Mouse (Mus musculus) intestine, embryonic 14.5 days (tissue): ENCODE results near the gene Gtpbp4. TPM values are rescaled to one million over a fixed set of nuclear protein-coding genes. Genes with fewer than 3 reads are reported as not detected.
"Not testable (repeated sequence)": the region's sequence is repeated elsewhere in the genome, so short reads cannot be mapped to it uniquely, and the experiment has no call there.

Experiments
- ATAC-seq: fragments of 200-750 bp; cut with Nextera tagmentation; replicated peaks from 2 replicates; pipeline ENCODE4 v1.8.0; 2017; ENCODE audit warnings: low read depth, moderate number of reproducible peaks, moderate TSS enrichment, moderate library complexity; ENCODE audit not compliant: low FRiP score, low TSS enrichment
- DNase-seq: peaks from one replicate; pipeline ENCODE4 v3.0.0-alpha.2; 2018; ENCODE audit warnings: low spot score
- H3K27ac ChIP-seq: fragments of 300-500 bp; sonication (generic); 2 replicates; pipeline ENCODE4 v1.5.1; 2014; ENCODE audit warnings: low read depth, mild to moderate bottlenecking, control low read depth
- H3K27me3 ChIP-seq: fragments of 300-500 bp; sonication (generic); replicated peaks from 2 replicates; pipeline ENCODE4 v1.6.1; 2014; ENCODE audit warnings: low read length, control low read depth; ENCODE audit not compliant: control insufficient read depth, insufficient read depth
- H3K36me3 ChIP-seq: fragments of 300-500 bp; sonication (generic); 2 replicates; pipeline ENCODE4 v1.6.1; 2014; ENCODE audit warnings: low read length, control low read depth; ENCODE audit not compliant: control insufficient read depth, insufficient read depth
- H3K4me1 ChIP-seq: fragments of 300-500 bp; sonication (generic); replicated peaks from 2 replicates; pipeline ENCODE4 v1.6.1; 2014; ENCODE audit warnings: low read length, control low read depth, mixed read lengths; ENCODE audit not compliant: control insufficient read depth, insufficient read depth
- H3K4me2 ChIP-seq: fragments of 300-500 bp; sonication (generic); 2 replicates; pipeline ENCODE4 v1.6.1; 2014; ENCODE audit warnings: low read length
- H3K4me3 ChIP-seq: fragments of 300-500 bp; sonication (generic); 2 replicates; pipeline ENCODE4 v1.5.1; 2014; ENCODE audit warnings: low read depth, low read length, control low read depth, mixed read lengths
- H3K9ac ChIP-seq: fragments of 300-500 bp; sonication (generic); 2 replicates; pipeline ENCODE4 v1.6.1; 2014; ENCODE audit warnings: mild to moderate bottlenecking, low read length
- H3K9me3 ChIP-seq: fragments of 300-500 bp; sonication (generic); 2 replicates; pipeline ENCODE4 v1.6.1; 2016; ENCODE audit warnings: low read length, control low read depth; ENCODE audit not compliant: control insufficient read depth
- WGBS: fragments of 180-500 bp; shearing (Covaris S2); extraction: QIAGEN DNeasy Blood & Tissue Kit; methylation state at CpG from one replicate; pipeline ENCODE4 v1.1.7; 2014; 5-methylcytosine and 5-hydroxymethylcytosine counted together
- polyA plus RNA-seq: library from polyadenylated mRNA; unstranded; fragments of >200 nt; fragmentation: Nextera tagmentation; extraction: Ambion mirVana; gene quantifications from 2 replicates; pipeline ENCODE4 v1.2.1, GENCODE M21; 2014

Gene Gtpbp4
- polyA plus RNA-seq, 1 experiment from 2014 or later, result 88.4 TPM

GRCm38 (mm10) chr13:8997221-8997620 is 1.3 kb upstream of the Gtpbp4 start:
- not testable (repeated sequence) for H3K4me2 ChIP-seq, H3K27me3 ChIP-seq, H3K4me3 ChIP-seq, H3K9ac ChIP-seq, H3K4me1 ChIP-seq, H3K27ac ChIP-seq, H3K9me3 ChIP-seq, ATAC-seq, H3K36me3 ChIP-seq, DNase-seq
- WGBS, result 80% methylated on average over 5 of the region's 5 CpGs

GRCm38 (mm10) chr13:8995159-8995989 is 509 bp downstream of the Gtpbp4 start:
- ATAC-seq, result peak; percentile 76
- Histone ChIP-seq H3K36me3 (peaks cover 19% of the 10 kb centered on the region), H3K27ac (peak overlapping the region; percentile 67), H3K9ac (peak overlapping the region; percentile 89), H3K27me3 (no peaks in the 10 kb centered on the region), H3K4me2 (peak overlapping the region; percentile 95), H3K4me1 (peaks cover 6% of the 10 kb centered on the region), H3K9me3 (no peaks in the 10 kb centered on the region), H3K4me3 (peak overlapping the region; percentile 99)
- no peak for DNase-seq
- WGBS, result 3% methylated on average over 33 of the region's 33 CpGs

GRCm38 (mm10) chr13:8992231-8992630 is 3.7 kb downstream of the Gtpbp4 start:
- Histone ChIP-seq H3K36me3 (peaks cover 49% of the 10 kb centered on the region), H3K4me2 (no peak overlapping the region), H3K9ac (no peak overlapping the region), H3K4me1 (peaks cover 6% of the 10 kb centered on the region), H3K4me3 (no peak overlapping the region), H3K27ac (no peak overlapping the region), H3K27me3 (no peaks in the 10 kb centered on the region), H3K9me3 (no peaks in the 10 kb centered on the region)
- 91% methylated on average over 6 of the region's 6 CpGs for WGBS
- DNase-seq, result no peak
- ATAC-seq, result no peak

- H3K36me3 ChIP-seq, result peaks cover 86% of the 10 kb centered on the region
- no peak overlapping the region for H3K4me2 ChIP-seq
- H3K4me1 ChIP-seq, result no peaks in the 10 kb centered on the region
- ATAC-seq, result no peak
- no peak overlapping the region for H3K9ac ChIP-seq
- WGBS, result 97% methylated on average over 3 of the region's 3 CpGs
- no peak overlapping the region for H3K27ac ChIP-seq
- no peak overlapping the region for H3K4me3 ChIP-seq
- no peaks in the 10 kb centered on the region for H3K9me3 ChIP-seq
- H3K27me3 ChIP-seq, result no peaks in the 10 kb centered on the region
- no peak for DNase-seq
Observed at GRCm38 (mm10) chr13:8972972-8973371, 22.9 kb downstream of the Gtpbp4 start.

- peaks cover 83% of the 10 kb centered on the region for H3K36me3 ChIP-seq
Observed at GRCm38 (mm10) chr13:8972369-8972768, 23.5 kb downstream of the Gtpbp4 start.

GRCm38 (mm10) chr13:8967742-8968141 is 28.1 kb downstream of the Gtpbp4 start:
- H3K9me3 ChIP-seq, result no peaks in the 10 kb centered on the region
- H3K27ac ChIP-seq, result no peak overlapping the region
- H3K36me3 ChIP-seq, result peaks cover 37% of the 10 kb centered on the region
- 93% methylated on average over 8 of the region's 8 CpGs for WGBS
- H3K9ac ChIP-seq, result no peak overlapping the region
- H3K27me3 ChIP-seq, result no peaks in the 10 kb centered on the region
- ATAC-seq, result no peak
- no peak overlapping the region for H3K4me3 ChIP-seq
- H3K4me2 ChIP-seq, result no peak overlapping the region
- H3K4me1 ChIP-seq, result no peaks in the 10 kb centered on the region
- DNase-seq, result no peak

More at GRCm38 (mm10) chr13:8972369-8972768, 23.5 kb downstream of the Gtpbp4 start:
- Histone ChIP-seq H3K4me1 (no peaks in the 10 kb centered on the region), H3K4me3 (no peak overlapping the region), H3K9me3 (no peaks in the 10 kb centered on the region), H3K27me3 (no peaks in the 10 kb centered on the region), H3K27ac (no peak overlapping the region), H3K9ac (no peak overlapping the region), H3K4me2 (no peak overlapping the region)
- DNase-seq, result no peak
- no peak for ATAC-seq

GRCm38 (mm10) chr13:8965224-8965623 is 30.7 kb downstream of the Gtpbp4 start:
- H3K9me3 ChIP-seq, result no peaks in the 10 kb centered on the region
- H3K4me2 ChIP-seq, result no peak overlapping the region
- H3K4me1 ChIP-seq, result no peaks in the 10 kb centered on the region
- no peak overlapping the region for H3K27ac ChIP-seq
- H3K36me3 ChIP-seq, result peaks cover 19% of the 10 kb centered on the region
- H3K9ac ChIP-seq, result no peak overlapping the region
- no peak for ATAC-seq
- no peak overlapping the region for H3K4me3 ChIP-seq
- no peaks in the 10 kb centered on the region for H3K27me3 ChIP-seq
- DNase-seq, result no peak
- WGBS, result 93% methylated on average over 5 of the region's 5 CpGs

- not testable (repeated sequence) for H3K27me3 ChIP-seq, H3K4me3 ChIP-seq, H3K9me3 ChIP-seq, H3K27ac ChIP-seq, H3K4me1 ChIP-seq, ATAC-seq, H3K4me2 ChIP-seq, DNase-seq, H3K9ac ChIP-seq, H3K36me3 ChIP-seq
- 27% methylated on average over 5 of the region's 5 CpGs for WGBS
Observed at GRCm38 (mm10) chr13:8962266-8962665, 33.6 kb downstream of the Gtpbp4 start.
